Mouse (Mus musculus) bone marrow macrophage, adult 2 months (primary cell): Measurements from ENCODE around the gene Isoc2b. TPM values are rescaled to one million over a fixed set of nuclear protein-coding genes. Genes with fewer than 3 reads are reported as not detected.

ENCODE experiments used
- H3K27ac ChIP-seq: 2 replicates; pipeline ENCODE4 v1.5.1; 2012; ENCODE audit warnings: low read depth, low read length; ENCODE audit not compliant: insufficient read depth
- H3K4me1 ChIP-seq: 2 replicates; pipeline ENCODE4 v1.6.1; 2012; ENCODE audit warnings: low read length; ENCODE audit not compliant: control insufficient read depth, insufficient read depth
- H3K4me3 ChIP-seq: 2 replicates; pipeline ENCODE4 v1.5.1; 2012; ENCODE audit warnings: mild to moderate bottlenecking, low read length, moderate library complexity; ENCODE audit not compliant: insufficient read depth
- CTCF ChIP-seq: IDR thresholded peaks from 2 replicates; pipeline ENCODE4 v1.5.1; 2012; ENCODE audit warnings: low read depth, mild to moderate bottlenecking, low read length, moderate library complexity
- POLR2A ChIP-seq: IDR thresholded peaks from 2 replicates; pipeline ENCODE4 v1.6.1; 2012; ENCODE audit warnings: mild to moderate bottlenecking, low read depth, low read length, borderline replicate concordance
- polyA plus RNA-seq: library from polyadenylated mRNA; stranded (reverse); fragments of >200 nt; gene quantifications from 2 replicates; pipeline ENCODE4 v1.2.4, GENCODE M21; 2012; ENCODE audit not compliant: missing spikeins, insufficient read depth, insufficient read length

Isoc2b gene
- 20.4 and 21.2 TPM in 2 replicates for polyA plus RNA-seq

DNA sequence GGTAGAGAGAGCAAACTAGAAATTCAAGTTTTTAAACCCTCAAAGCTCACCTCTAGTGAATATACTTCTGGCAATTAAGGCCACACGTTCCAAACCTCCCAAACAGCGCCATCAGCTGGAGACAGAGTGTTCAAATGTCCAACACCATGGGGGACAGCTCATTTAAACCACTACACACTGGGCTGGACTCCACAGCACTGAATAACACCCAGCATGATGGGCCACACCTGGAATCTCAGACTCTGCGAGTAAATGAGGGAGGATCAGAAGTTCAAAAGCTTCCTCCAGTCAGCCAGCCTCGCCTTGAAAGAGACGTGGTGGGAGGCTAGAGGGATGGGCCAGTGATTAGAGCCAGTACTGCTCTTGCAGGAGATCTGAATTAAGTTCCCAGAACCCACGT is at the start of gene Isoc2b:
Isoc2b (minus strand) TSS at position 126 of the 400 bp plus-strand sequence.
- no peak within 1 kb of the TSS for H3K27ac ChIP-seq
- TF ChIP-seq POLR2A (no peak), CTCF (no peak)
- peaks cover 4% of the 10 kb centered on the region; the same call in 1 of the 2 replicates for H3K4me1 ChIP-seq
- H3K4me3 ChIP-seq = no peak within 1 kb of the TSS

DNA sequence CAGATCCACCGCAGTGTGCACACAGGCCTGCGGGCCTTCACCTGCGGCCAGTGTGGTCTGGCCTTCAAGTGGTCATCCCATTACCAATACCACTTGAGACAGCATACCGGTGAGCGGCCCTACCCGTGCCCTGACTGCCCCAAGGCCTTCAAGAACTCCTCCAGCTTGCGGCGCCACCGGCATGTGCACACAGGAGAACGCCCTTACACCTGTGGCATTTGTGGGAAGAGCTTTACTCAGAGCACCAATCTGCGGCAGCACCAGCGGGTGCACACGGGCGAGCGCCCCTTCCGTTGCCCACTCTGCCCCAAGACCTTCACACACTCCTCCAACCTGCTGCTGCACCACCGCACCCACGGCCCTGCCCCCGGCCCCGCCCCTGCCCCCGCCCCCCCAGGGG is 49.0 kb upstream of the Isoc2b start:
- Histone ChIP-seq H3K4me3 (no peak overlapping the region), H3K4me1 (peaks cover 19% of the 10 kb centered on the region), H3K27ac (no peak overlapping the region)
- TF ChIP-seq POLR2A (no peak), CTCF (no peak)

DNA sequence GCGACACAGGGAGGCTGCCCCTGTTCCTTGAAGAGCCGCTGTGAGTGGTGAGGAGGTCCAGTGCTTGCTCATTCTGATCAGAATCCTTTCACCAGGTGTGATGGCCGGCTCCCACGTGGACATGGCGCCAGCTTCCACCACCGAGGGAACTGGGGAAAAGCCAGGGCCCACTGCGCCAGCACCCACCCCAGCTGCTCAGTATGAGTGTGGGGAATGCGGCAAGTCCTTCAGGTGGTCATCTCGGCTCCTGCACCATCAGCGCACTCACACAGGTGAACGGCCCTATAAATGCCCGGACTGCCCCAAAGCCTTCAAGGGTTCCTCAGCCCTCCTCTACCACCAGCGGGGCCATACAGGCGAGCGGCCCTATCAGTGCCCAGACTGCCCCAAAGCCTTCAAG is 48.6 kb upstream of the Isoc2b start:
- Histone ChIP-seq H3K4me1 (peaks cover 20% of the 10 kb centered on the region), H3K4me3 (no peak overlapping the region)
- no peak for TF ChIP-seq POLR2A
- TF ChIP-seq CTCF = no peak

DNA sequence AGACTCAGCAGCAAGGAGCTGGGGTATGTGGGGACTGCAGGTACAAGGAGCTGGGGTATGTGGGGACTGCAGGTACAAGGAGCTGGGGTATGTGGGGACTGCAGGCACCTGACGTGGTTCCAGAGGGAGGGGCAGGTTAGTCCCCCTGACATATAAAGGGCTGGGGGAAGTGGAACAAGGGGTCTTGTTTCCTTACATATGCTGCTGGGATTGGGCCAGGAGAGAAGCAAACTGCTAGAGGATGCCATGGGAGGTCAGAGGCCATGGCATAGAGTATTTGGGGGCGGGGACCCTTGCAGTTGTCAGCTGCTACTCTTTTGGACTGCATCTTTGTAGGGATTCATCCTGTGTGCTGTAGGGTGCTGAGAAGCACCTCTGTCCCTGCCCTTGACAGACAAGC is 47.4 kb upstream of the Isoc2b start:
- no peak overlapping the region for H3K27ac ChIP-seq
- no peak overlapping the region for H3K4me3 ChIP-seq
- peaks cover 18% of the 10 kb centered on the region for H3K4me1 ChIP-seq
- TF ChIP-seq POLR2A = no peak
- no peak for TF ChIP-seq CTCF

More for the DNA sequence above, 48.6 kb upstream of the Isoc2b start:
- H3K27ac ChIP-seq = no peak overlapping the region

DNA sequence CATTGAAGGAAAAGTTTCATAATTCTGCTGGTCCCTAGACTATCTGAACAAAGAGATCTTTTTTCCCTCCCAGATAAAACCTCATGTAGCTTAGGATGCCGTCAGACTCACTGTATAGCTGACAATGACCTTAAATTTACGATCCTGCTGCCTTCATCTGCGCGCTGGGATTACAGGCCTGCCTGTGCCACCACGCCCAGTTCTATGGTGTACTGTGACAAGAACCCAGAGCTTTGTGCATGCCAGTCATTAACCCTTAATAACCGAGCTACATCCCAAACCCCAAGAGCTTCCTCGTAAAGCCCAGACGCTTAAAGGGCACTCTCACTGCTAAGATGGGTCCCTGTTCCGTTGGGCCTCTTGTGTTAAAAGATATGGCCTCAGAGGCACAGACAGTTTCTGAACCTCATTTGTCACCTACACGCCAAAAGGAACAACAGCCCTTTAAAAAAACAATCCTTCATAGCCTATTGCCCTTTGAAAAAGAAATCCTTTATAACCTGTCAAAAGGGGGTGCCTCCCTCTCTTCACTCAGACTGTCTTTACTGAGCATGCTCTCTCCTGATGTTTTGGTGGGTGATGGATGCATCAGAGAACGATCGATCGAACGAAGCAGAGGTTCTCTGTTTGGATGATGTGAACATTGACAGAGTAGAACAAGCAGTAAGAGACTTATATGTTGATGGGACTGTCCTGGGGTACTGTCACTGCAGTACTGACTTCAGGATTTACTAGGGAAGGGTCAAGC is 45.8 kb upstream of the Isoc2b start:
- TF ChIP-seq CTCF (no peak), POLR2A (no peak)
- peak overlapping the region; percentile 75 for H3K27ac ChIP-seq
- H3K4me3 ChIP-seq = peak overlapping the region; percentile 98
- H3K4me1 ChIP-seq = peaks cover 10% of the 10 kb centered on the region

DNA sequence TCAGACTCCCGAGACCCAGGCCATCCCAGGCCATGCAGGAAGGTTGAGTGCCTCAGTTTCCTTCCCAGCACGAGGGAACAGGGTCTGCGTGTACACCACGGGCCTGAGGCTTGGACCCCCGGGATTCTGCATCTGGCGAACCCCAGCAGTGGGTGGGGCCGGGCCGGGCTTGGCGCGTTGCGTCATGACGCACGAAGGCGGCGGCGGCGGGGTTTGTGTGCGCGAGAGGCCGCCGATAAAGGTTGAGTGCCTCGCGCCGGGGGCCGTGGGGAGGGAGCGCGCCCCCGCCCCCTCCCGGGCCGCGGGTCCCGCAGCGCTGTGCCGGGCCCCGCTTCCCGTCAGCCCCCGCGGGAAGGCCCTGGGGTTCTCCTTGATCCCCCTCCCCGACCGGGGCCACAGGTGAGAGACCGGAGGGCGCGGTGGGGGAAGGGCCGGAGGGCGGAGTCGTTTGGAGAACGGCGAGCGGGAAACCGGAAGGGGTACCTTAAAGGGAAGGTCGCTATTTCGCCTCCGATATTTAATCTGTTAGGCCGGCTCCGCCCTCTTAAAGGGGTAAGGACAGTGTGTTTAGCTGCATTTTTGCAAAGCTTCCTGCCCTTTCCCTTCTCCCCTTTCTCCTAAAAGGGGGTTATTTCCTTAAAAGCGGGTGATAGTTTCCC is 45.1 kb upstream of the Isoc2b start, which contains the start of gene Zfp628:
Zfp628 (plus strand) TSS at position 211 of the 659 bp plus-strand sequence.
- no peak for TF ChIP-seq CTCF
- TF ChIP-seq POLR2A = peak; percentile 61; the same call in 1 of the 2 replicates
- H3K4me1 ChIP-seq = peaks cover 10% of the 10 kb centered on the region
- H3K27ac ChIP-seq = peak within 1 kb of the TSS; percentile 75
- peak within 1 kb of the TSS; percentile 98 for H3K4me3 ChIP-seq

DNA sequence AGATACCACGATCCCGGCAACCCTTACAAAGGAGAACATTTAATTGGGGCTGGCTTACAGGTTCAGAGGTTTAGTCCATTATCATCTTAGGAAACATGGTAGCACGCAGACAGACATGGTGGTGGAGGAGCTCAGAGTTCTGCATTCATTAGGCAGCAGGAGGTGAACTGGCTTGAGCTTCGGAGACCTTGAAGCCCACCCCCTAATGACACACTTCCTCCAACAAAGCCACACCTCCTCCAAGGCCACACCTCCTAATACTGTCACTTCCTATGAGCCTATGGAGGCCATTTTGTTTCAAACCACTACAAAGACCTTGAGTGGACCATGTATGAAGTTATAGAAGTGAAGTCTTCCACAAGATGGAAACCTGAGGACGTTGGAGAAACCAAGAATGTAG is 42.2 kb upstream of the Isoc2b start:
- no peak overlapping the region for H3K27ac ChIP-seq
- TF ChIP-seq CTCF (no peak), POLR2A (no peak)
- peaks cover 10% of the 10 kb centered on the region for H3K4me1 ChIP-seq
- H3K4me3 ChIP-seq = no peak overlapping the region

DNA sequence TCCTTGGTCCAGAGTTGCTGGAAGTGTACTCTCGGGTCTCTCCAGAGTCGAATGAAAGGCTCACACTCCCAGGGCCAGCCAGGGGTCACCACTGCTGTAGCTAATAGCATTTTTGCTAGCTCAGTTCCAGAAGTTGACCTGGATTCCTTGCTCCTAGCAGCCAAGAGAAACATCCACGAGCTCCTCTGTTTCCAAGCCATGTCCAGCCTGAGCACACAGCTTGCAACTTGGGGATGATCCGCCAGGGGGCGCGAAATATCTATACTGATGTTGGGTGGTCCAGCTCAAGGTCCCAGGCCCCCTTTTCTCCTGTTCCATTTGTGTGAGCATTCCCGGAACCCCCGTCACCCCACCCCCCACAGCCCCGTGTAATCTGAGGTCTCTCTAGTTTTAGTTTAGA is 41.5 kb upstream of the Isoc2b start:
- H3K4me1 ChIP-seq = peaks cover 8% of the 10 kb centered on the region
- TF ChIP-seq POLR2A (no peak), CTCF (peak; percentile 64)
- no peak overlapping the region for H3K27ac ChIP-seq
- H3K4me3 ChIP-seq = no peak overlapping the region

DNA sequence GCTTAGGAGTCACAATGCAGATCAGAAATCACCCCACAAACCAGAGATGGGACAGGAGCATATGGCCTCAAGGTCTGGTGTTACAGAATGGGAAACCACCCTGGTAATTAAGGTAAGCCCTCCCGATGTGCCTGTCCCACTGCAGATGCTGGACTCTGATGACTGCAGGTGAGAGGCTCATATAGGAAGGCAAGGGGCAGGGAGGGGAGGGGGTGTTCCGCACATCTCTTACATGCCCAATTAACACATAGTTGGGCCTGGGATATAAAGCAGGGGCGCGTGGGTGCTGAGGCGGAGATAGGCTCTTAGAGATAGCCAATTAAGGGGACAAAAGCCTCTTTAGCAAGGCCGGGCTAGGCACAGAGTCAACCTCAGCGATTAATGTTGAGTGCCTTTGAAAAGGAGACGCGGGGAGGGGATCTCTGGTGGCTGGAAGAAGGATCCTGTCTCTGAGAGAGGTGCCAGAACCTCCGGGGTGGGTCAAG is 36.5 kb upstream of the Isoc2b start, which contains the start of gene Gm36210:
Gm36210 (minus strand) TSS at position 51 of the 485 bp plus-strand sequence.
- Histone ChIP-seq H3K27ac (no peak within 1 kb of the TSS), H3K4me3 (no peak within 1 kb of the TSS), H3K4me1 (no peaks in the 10 kb centered on the region)
- no peak for TF ChIP-seq CTCF
- no peak for TF ChIP-seq POLR2A

DNA sequence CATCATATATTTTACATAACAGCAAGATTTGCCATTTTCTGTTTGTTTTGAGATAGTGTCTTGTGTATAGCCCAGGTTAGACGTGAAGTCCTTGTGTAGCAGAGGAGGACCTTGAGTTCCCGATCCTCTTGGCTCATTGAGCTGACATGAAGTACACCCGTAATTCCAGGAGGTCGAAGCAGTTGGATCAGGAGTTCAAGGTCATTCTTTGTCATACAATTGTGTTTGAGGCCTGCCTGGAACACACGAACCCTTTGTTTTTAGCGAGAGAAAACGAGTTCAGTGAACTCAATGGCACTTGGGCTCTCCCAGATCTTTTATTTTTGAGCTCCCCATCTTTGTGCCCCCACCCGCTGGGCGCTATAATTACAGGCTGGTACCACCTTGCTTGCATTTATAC is 32.3 kb upstream of the Isoc2b start:
- Histone ChIP-seq H3K27ac (no peak overlapping the region), H3K4me1 (no peaks in the 10 kb centered on the region), H3K4me3 (no peak overlapping the region)
- TF ChIP-seq POLR2A (no peak), CTCF (no peak)
